Mouse (Mus musculus): ENCODE data around the gene Plcl2.
"Not testable (repeated sequence)": the region's sequence is repeated elsewhere in the genome, so short reads cannot be mapped to it uniquely, and the experiment has no call there.

Plcl2 gene

GRCm38 (mm10) chr17:50536409-50537194 is 27.4 kb downstream of the Plcl2 start:
- DNase-seq: no peak

- no peak for DNase-seq
These were observed 28.6 kb downstream of the Plcl2 start for GRCm38 (mm10) chr17:50537786-50538185.

- no peak for DNase-seq
These were observed 35.7 kb downstream of the Plcl2 start for GRCm38 (mm10) chr17:50544860-50545259.

- DNase-seq: peak; percentile 8
These were observed 36.1 kb downstream of the Plcl2 start for GRCm38 (mm10) chr17:50545274-50545673.

- no peak for DNase-seq
These were observed 42.9 kb downstream of the Plcl2 start for GRCm38 (mm10) chr17:50552130-50552529.

- DNase-seq: no peak
These were observed 48.5 kb downstream of the Plcl2 start for GRCm38 (mm10) chr17:50557566-50558238.

- DNase-seq: peak; percentile 9
These were observed 49.0 kb downstream of the Plcl2 start for GRCm38 (mm10) chr17:50558239-50558625.

GRCm38 (mm10) chr17:50565376-50566123 is 56.3 kb downstream of the Plcl2 start:
- DNase-seq: no peak

- no peak for DNase-seq
These were observed 59.6 kb downstream of the Plcl2 start for GRCm38 (mm10) chr17:50568846-50569245.

- DNase-seq: not testable (repeated sequence)
These were observed 61.0 kb downstream of the Plcl2 start for GRCm38 (mm10) chr17:50570228-50570627.

GRCm38 (mm10) chr17:50570681-50571398 is 61.6 kb downstream of the Plcl2 start:
- no peak for DNase-seq

GRCm38 (mm10) chr17:50574161-50574560 is 65.0 kb downstream of the Plcl2 start:
- no peak for DNase-seq

- no peak for DNase-seq
These were observed 71.2 kb downstream of the Plcl2 start for GRCm38 (mm10) chr17:50580416-50580815.

- DNase-seq: no peak
These were observed 77.6 kb downstream of the Plcl2 start for GRCm38 (mm10) chr17:50586834-50587233.

GRCm38 (mm10) chr17:50587941-50588340 is 78.7 kb downstream of the Plcl2 start:
- DNase-seq: no peak

GRCm38 (mm10) chr17:50600178-50600577 is 91.0 kb downstream of the Plcl2 start:
- no peak for DNase-seq

- DNase-seq: no peak
These were observed 91.5 kb downstream of the Plcl2 start for GRCm38 (mm10) chr17:50600696-50601095.

GRCm38 (mm10) chr17:50606890-50607289 is 97.7 kb downstream of the Plcl2 start:
- DNase-seq: no peak

- no peak for DNase-seq
These were observed 100.7 kb downstream of the Plcl2 start for GRCm38 (mm10) chr17:50609908-50610307.

- no peak for DNase-seq
These were observed 111.8 kb downstream of the Plcl2 start for GRCm38 (mm10) chr17:50620794-50621537.

GRCm38 (mm10) chr17:50621996-50622395 is 112.8 kb downstream of the Plcl2 start:
- peak; percentile 6 for DNase-seq

- no peak for DNase-seq
These were observed 116.4 kb downstream of the Plcl2 start for GRCm38 (mm10) chr17:50625584-50625983.
